Mouse (Mus musculus) B cell, adult (primary cell): ENCODE results near the gene Cib3. TPM values are rescaled to one million over a fixed set of nuclear protein-coding genes. Genes with fewer than 3 reads are reported as not detected.

Experiments used
- total RNA-seq: library from RNA; stranded (reverse); gene quantifications from 4 replicates; pipeline ENCODE4 v1.2.4, GENCODE M21; 2023; ENCODE audit not compliant: inconsistent age

The Cib3 gene
- total RNA-seq, result 1.00 to 1.0 TPM in 2 of 4 replicates, not detected in the others

DNA sequence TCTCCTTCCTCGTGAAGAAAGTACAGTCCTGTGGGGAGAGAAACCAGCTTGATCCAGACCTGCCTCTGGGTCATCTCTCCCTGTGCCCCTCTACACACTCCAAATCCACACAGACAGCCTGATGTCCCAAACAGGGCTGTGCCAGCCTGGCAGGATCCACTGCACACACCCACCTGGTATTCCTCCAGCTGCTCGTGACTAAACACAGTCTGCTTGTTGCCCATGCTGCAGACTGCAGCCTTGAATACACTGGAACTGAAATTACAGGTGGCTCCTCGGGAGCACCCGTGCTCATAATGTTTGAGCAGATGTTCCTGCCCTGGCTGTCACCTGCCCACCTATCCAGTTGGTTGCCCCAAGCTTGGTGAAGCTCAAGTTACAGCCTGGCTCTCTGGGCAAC lies at the start of gene Cib3:
Gene Cib3 (minus strand): TSS at position 87 of the 400 bp plus-strand sequence.

DNA sequence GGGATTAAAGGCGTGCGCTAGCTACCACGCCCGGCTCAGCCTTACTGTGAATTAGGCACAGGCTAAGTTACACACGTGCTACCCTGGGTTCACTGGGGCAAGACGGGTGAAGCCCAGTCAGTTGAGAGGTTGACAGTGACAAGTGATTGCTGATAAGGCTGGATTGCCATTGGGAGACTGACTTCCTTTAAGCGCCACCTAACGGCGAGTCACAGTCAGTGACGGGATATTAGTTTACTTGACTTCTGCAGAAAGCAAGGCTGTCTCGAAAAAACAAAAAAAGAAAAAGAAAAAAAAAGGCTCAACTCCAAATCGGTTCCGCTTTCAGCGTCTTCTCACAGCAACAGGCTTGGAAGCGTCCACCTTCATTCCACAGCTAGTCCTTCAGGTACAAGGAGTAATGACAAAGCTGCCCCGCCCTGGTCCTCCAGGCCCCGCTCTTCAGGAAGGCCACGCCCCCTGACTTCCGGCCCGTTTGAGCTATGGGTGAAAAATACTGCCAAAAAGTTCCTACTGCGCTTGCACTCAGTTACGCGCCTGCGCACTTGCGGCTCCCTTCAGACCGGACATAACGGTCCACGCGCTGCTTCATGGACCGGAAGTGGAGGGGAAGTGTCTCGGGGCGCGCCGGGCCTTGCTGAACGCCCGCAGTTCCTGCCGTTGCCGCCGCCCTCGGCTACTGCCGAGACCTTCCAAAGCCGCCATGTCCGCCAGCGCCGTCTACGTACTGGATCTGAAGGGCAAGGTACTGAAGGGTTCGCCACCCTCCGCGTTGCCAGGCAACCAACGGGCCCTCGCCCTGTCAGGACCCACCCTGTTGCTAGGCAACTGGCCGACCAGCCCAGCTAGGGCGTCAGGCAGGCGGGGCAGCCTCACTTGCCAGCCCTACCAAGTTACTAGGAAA lies 27.1 kb upstream of the Cib3 start, which contains the start of gene Ap1m1:
Gene Ap1m1 (plus strand): TSS at position 520 of the 904 bp plus-strand sequence.

DNA sequence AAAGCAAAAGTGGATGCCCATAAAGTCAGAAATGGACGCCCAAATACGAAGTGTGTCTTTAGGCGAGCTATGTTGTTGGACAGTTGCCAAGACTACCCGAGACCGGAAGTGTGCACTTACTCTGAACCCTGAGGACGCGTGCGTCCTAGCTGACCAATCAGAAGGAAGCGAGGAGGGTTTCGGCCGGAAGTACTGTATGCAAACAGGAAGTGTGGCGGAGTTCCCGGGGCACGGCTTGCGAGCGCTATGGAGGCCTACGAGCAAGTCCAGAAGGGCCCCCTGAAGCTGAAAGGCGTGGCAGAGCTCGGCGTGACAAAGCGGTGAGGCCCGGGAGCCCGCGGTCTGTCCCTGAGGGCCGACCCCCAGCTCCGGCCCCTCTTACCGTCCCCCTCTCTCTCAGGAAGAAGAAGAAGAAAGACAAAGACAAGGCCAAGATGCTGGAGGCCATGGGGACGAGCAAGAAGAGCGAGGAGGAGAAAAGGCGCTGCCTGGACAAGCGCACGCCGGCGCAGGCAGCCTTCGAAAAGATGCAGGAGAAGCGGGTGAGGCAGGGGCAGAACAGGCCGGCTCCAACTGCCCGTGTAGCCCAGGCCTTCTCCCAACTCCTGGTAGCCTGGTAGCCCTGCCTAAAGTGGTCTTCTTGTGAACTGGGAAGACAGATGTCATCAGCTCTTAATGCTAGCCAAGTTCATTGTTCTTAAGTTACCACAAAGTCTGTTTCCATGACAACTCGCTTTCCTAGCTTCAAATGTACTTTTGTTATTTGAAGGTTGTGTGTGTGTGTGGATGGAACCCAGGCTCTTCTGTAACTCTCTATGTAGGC lies 7.1 kb upstream of the Cib3 start, which contains the start of gene Fam32a:
Gene Fam32a (plus strand): TSS at position 190 of the 823 bp plus-strand sequence.

DNA sequence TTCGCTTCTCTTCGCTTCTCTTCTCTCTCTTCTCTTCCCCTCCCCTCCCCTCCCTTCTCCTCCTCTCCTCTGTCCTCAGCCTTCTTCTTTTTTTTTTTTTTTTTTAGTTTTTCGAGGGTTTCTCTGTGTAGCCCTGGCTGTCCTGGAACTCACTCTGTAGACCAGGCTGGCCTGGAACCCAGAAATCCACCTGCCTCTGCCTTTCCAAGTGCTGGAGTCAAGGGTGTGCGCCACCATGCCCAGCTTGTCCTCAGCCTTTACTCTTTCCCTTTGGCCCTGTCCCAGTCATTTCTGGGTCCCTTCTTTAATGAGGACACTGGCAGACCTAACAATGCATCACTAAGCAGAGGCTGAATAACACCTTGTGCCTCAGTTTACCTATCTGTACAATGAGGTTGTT lies 899 bp upstream of the Cib3 start, which contains the start of gene Gm11034:
Gene Gm11034 (minus strand): TSS at position 101 of the 400 bp plus-strand sequence.

DNA sequence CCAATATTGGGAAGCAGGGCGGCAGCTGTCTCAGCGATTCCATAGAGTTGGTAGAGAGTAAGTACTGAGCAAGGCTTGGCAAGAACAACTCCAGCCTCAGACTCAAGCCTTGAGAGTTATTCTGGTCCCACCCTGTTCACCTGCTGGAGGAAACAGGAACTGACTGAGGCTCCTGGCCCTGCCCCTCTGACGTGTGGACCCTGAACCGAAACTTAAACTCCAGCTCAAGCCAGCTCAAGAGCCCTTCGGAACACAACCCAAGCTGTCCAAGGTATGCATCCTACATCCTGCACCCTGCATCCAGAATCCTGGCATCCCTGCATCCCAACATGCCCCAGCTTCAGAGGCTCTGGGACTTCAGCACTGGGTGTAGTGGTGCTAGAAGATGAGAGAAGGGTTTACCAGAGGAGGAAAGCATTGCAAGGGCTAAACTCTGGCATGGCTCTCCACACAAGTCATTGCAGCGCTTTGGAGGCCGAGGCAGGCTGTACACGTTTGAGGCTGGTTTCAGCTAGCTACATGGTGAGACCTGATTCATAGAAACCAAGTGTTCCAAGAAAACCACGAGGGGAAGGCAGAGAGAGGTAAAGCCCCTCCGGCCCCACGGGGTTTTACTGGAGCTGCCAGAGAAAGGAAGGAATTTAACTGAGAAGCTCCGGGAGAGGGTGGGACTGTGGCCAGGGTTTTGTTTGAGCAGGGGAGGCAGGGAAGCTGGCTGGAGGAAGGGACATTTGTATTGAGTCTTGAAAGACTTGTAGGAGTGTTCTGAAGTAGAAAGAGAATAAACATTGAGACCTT lies 23.0 kb downstream of the Cib3 start, which contains the start of gene Hsh2d:
Gene Hsh2d (plus strand): TSS at position 222 of the 798 bp plus-strand sequence.

DNA sequence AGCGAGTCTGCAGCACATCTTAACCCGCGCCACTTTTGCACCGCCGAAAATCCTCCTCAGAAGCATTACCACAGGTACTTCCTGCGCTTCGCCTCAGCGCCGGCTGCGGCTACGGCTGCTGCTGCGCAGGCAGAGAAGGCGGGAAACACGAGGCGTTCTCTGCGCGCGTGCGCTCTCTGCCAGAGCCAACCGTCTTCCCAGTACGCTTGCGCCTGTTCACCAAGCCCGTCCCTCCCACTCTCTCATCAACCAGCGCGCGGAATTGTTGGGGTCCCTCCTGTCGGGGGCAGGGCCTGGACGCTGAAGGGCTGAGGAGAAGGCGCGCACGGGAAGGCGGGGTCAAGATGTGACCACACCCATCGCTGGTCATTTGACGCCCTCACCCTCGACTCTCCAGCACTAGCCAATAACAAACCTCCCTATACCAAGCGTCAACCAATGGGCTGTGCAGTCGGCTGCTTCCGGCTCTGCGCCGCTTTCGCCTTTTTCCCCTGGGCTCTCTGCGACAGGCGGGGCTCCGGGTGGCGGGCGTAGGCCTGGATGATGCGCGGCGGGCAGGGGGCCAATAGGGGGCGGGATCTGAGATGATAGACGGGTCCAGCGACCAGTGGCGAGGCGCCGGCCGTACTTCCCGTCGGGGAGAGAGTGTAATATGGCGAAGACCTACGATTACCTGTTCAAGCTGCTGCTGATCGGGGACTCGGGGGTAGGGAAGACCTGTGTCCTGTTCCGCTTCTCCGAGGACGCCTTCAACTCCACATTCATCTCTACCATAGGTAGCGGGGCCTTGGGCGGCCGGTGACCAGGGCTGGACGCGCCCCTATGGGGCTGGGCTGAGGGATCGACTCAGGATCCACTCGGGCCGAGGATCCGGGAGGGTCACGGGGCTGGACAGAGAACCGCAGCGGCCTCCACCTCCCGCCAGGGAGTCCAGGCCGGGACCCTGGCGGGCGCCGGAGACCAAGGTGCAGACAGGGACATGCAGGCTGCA lies 51.6 kb downstream of the Cib3 start, which contains the start of gene Rab8a:
Gene Rab8a (plus strand): TSS at position 494 of the 991 bp plus-strand sequence.

Other genes with a start within 250 kb of the Cib3 start
- 186 to 230 TPM (median 196 TPM) in 4 replicates for gene Cyp4f18, start 203.2 kb downstream of the Cib3 start, total RNA-seq
- gene Olfr372, start 171.6 kb downstream of the Cib3 start, total RNA-seq, result not detected in 4 replicates
- 0.21 TPM in 1 of 4 replicates, not detected in the others for gene Olfr373, start 129.7 kb downstream of the Cib3 start, total RNA-seq
- gene Olfr374, start 105.8 kb downstream of the Cib3 start, total RNA-seq, result 0.06 to 0.22 TPM (median 0.06 TPM) in 3 of 4 replicates, not detected in the other
- gene Tpm4, start 77.9 kb downstream of the Cib3 start, total RNA-seq, result 246 to 263 TPM (median 261 TPM) in 4 replicates
- gene Rab8a, start 51.6 kb downstream of the Cib3 start, total RNA-seq, result 110 to 144 TPM (median 142 TPM) in 4 replicates
- gene Hsh2d, start 23.2 kb downstream of the Cib3 start, total RNA-seq, result 28.4 to 38.7 TPM (median 32.9 TPM) in 4 replicates
- gene Gm11034, start 799 bp upstream of the Cib3 start, total RNA-seq, result not detected in 4 replicates
- gene Fam32a, start 6.9 kb upstream of the Cib3 start, total RNA-seq, result 80.2 to 90.2 TPM (median 89.1 TPM) in 4 replicates
- 185 to 223 TPM (median 213 TPM) in 4 replicates for gene Ap1m1, start 27.2 kb upstream of the Cib3 start, total RNA-seq
- 19.0 to 25.5 TPM (median 21.6 TPM) in 4 replicates for gene Gm10282, start 92.4 kb upstream of the Cib3 start, total RNA-seq
- gene Klf2, start 106.2 kb upstream of the Cib3 start, total RNA-seq, result 3,310 to 3,828 TPM (median 3,617 TPM) in 4 replicates
- gene Eps15l1, start 208.6 kb upstream of the Cib3 start, total RNA-seq, result 89.0 to 108 TPM (median 102 TPM) in 4 replicates
- 0.39 to 0.51 TPM in 2 of 4 replicates, not detected in the others for gene Calr3, start 231.0 kb upstream of the Cib3 start, total RNA-seq
- gene 1700030K09Rik, start 231.0 kb upstream of the Cib3 start, total RNA-seq, result 28.2 to 37.2 TPM (median 35.7 TPM) in 4 replicates